Mouse (Mus musculus) adrenal gland, postnatal 25 days (tissue): ENCODE measurements around the gene Anpep. TPM values are rescaled to one million over a fixed set of nuclear protein-coding genes. Genes with fewer than 3 reads are reported as not detected.

Experiments
- DNase-seq: peaks from one replicate; pipeline ENCODE4 v3.0.0; 2021; ENCODE audit warnings: mixed read lengths
- total RNA-seq: library from RNA; stranded (reverse); gene quantifications from 2 replicates; pipeline ENCODE4 v1.2.3, GENCODE M21; 2021

Gene Anpep
- total RNA-seq, 1 experiment from 2014 or later: 4.1 TPM

DNA sequence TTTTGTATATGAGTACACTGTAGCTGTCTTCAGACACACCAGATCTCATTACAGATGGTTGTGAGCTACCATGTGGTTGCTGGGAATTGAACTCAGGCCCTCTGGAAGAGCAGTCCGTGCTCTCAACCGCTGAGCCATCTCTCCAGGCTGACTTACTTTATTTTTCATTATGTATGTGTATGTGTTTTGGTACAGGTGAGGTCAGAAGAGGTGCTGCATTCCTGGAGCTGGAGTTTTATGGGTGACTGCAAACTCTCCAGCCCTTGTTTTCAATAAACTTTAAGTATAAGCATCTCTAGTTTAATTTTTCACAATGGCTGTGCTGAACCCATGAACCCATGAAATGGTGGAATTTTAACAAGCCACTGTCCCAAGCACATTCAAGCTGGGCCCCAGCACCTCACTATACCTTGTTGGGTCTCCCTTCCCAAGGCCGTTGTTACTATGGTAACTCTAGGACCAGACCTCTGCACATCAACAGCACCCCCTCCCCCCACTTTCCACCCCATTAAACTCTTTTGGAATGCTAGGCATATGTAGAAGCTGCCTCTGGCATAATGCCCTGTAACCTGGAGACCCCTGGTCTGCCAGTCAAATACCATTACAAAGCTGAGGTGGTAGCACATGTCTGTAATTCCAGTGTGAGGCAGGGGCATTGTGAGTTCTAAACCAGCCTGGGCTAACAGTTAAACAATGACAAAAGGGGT lies 5.6 kb upstream of the Anpep start:
- DNase-seq: no peak

DNA sequence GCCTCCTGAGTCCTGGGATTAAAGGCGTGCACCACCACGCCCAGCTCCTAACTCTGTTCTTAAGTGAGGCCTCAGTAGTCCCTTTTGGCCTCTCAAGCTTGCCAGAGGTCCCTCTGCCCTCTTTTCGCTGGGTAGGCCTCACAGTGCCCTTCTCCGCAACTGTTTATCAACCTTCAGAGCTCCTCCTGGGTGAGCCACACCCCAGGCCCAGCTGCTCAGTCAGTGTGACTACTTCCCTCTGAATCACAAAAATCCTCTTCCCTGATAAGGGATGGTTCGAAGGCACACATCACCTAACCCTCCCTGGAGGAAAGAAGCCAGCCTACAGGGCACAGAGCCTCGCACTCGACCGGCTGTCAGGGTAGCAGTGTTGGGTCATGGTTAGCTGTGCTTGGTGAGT lies 935 bp upstream of the Anpep start:
- DNase-seq: no peak

DNA sequence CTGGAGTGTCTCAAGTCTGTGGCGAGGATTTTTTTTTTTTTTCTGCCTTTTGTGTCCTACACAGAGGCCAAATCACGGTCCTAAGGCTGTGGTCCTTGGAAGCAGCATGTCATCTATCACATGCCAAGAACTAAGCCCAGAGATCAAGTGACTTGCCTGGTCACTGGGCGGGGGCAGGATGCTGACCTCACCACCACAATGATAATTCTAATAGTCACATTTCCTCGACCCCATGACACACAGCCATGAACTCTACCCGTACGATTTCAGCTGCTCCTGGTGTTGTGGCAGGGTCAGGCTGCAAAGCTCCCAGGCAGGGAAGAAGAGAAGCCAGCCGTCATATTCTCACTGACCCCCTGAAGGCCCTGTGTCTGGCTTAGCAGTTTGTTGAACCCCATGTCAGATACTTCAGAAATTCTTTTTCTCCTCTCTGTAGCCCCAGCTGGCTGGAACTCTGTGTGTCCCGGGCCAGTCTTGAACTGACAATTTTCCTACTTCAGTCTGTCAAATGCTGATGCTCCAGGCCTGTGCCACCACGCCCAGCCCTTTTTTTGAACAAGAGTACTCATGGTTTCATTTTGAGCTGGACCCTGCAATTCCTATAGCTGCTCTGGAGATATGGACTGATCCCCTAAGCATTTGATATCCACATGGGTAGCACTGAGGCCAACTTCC lies 1.8 kb downstream of the Anpep start:
- no peak for DNase-seq

DNA sequence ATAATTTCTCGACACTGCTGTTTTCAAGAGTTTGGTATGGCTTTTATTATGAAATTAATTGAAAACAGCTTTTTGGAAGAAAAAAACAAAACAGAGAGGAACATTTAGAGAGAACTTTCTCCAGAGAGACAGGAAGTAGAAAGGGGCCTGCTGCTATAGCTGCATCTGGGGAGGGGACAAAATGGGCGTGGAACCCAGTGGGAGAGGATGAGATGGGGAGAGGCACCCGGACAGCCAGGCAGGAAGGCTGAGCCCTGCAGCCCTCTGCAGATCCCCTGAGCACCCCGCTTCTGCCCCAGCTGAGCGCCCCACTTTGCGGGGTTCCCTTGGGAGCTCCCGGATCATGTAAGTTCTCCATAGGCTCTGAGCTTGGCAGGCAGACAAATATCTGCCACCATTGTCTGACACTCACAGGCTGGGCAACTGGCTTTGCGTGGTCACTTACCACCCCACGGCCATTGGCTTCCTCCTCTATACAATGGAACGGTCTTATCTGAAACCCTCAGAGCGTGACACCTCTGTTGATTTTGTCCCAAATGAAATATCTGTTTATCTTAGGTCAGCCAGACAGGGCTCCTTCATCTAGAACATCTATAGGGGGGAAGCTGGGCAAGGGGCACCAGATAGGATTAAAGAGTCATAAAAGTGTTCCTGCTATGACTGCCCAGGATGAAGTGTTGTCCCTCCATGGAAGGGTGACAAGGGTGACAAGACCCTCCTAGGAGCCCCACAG lies 2.5 kb downstream of the Anpep start:
- no peak for DNase-seq

DNA sequence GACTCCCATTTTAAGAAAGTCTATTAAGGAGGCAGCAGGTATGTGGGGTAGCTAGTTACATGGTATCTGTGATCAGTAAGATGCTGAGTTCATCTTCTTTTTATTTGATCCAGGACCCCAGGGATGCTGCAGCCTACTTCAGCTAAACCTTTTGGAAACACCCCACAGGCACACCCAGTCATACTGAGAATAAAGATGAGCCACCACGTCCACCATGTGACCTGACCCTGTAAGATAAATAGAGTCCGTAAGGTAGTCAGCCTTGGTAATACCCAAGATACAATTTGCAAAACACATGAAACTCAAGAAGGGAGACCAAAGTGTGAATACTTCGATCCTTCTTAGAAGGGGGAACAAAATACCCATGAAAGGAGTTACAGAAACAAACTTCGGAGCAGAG lies 4.6 kb downstream of the Anpep start:
- no peak for DNase-seq

DNA sequence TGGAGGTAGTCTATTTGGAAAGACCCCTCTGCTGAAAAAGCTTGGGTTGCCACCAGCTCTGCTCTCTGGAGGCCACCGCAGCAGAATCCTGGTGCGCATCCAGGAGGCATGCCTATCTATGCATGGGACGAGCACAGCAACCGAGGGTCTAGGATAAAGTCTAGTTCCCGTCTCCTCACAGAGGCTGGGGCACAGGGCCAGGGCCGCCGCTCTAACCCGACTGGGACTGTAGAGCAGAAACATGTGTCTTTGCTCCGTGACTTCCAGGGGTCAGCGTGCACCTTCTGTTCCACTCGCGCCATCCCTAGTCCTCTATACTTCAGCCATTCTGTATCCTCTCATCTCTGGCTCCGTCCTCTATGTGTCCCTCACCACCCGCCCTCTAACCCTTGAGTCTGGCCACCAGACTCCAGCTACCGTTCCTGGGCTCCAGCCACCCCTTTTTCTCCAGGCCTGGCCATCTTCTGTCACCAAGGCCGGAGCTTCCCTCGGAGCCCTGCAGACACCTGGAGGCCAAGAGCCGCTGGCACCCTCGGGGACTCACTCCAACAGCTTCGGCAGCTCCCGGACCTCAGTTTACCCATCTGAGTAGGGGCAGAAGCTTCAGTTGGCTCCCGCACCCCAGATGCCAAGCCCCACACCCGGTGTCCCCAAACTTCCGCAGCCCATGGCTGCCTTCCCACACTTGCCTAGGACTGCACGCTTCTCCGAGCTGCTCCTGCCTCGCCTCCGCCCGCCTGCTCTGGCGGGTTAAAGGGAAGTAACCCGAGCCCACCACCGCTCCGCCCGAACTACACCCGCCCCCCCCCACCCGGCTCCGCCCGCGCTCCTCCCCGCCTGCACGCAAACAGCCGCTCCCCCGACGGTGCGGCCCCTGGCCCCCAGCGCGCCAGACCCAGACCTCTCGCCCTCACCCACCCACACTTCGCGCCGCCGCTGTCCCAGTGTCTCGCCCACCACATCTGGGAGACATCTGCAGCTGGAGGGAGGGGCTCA lies 13.1 kb downstream of the Anpep start:
- DNase-seq: peak; percentile 13

DNA sequence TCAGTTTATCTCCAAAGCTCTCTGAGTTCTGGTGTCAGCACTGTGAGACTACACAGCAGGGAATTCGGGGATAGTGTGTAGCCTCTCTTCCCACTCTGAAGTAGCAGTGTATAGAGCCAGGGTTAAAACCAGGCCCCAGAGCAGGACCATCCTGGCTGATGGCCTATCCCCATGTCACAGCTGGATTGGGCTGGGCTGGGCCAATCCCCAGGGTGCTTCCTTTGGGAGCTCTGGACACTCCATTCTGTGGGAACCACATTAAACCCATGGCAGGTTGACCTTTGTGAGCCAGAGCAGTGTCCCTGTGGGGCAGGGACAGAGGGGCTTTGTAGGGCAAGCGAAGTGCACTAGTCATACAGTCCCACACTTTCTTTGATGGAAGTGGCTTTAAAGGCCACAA lies 14.5 kb downstream of the Anpep start:
- DNase-seq: no peak

DNA sequence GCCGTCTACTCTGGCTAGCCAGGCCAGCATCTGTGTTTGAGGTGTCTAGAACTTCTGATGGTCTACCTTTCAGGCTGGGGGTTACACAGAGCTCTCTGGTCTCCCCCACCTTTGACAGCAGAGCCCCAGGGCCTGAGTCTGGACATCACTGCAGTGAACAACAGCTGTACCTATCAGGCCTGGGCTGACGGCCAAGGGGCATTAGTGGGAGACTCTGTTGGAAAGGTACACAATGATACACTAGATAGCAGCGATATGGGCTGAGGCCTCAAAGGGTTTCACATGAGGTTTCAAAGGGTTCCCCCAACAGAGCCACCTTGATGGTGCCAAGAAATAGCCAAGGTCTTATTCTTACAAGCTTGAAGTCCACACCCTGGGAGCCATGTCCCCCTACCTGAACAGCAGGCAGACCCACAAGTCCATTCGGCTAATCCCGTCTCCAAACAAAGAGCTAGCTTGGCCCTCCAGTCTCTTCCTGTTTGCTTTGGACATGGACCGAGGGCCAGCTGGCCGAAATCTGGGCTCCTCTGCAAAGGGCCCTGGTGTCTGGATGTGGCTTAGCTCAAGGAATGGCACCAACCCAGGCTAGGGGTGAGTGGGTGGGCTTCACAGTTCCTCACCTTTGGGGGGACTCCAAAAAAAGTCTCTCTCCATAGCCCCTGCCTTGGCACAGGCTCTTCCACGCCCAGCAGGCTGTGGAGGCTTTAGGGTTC lies 16.6 kb downstream of the Anpep start:
- DNase-seq: no peak

DNA sequence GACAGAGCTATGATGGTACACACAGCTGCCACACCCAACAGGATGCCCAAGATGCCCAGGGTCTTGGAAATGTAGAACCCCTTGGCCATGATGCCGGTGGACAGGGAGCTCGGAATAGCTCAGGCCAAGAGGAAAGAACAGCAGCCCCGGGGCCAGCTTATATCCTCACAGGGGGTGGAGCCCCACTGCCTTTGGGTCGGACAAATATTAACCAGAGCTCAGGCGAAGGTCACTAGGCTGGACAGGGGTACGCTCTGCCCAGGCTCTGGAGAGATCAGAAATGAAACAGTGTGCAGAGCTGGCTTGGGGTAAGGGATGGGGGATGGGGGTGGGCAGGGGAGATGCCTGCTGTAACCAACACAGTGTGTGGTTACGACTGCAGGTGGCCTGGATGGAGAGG lies 18.7 kb downstream of the Anpep start:
- no peak for DNase-seq

DNA sequence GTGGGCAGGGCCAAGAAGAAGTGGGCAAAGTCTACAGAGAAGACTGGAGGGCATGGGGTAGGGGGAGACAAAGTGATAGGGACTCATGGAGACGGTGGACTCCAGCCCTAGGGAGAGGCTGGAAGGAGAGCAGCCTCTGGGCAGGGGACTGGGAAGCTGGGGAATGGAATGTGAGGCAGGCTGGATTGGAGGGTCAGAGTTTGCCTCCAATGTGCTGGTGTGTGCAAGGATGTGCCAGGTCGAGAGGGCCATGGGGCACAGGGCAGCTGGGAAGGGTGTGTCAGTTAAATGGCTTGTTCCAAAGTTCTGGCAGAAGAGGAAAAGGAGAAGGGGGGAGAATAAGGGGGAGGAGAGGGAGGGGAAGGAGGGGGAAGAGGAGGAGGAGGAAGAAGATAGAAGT lies 23.6 kb downstream of the Anpep start:
- no peak for DNase-seq

DNA sequence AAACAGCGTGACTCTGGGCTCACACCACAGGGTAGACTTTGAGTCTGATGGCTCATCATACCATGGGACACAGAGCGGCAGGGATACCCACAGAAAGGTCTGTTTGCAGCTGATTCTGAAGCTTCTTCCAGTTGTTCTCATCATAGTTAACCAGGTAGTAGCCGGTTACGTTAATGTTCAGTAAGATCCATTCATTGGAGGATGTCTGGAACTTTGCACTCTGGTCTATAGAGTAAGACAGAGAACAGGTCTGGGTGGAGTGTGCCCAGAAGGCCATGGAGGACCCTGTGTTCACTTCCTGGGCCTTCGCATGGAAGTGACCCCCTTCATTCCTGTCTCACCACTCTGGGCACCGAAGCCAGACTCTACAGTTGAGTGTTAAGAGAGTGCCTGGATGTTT lies 25.7 kb downstream of the Anpep start:
- DNase-seq: no peak

DNA sequence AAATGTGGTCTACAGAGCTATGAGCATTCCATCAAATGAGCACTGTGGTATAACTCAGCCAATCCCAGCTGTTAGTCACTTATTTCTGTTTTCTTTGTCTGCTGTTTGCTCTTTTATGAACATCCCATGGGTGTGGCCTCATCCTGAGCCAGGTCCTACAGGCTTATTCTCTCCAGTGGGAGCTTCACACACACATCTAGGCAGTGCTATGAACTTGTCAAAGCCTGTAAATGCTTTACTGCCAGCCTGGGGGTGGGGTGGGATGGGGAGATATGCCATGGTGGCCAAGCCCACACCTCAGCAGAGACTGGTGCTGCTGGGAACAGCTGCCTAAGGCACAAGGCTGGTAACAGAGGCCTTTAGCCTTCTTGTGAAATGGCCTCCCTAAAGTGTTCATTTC lies 27.9 kb downstream of the Anpep start:
- DNase-seq: no peak

DNA sequence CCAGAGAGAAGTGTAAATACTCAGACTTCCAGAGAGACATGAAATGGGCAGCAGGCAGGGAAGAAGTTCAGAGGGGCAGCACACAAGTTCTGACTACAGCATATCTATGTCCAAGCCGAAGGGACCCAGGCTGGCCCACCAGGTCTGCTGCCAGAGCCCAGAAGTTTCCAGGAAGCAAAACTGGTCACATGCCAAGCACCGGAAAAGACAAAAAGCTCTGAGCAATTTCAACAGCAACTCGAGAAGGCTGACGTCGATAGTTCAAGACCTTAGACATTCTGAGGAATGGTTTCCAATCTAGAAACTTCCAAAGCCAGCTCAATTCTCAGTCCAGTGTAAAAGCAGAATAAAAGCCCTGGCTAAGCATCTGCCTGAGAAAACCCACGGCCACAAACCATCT lies 29.3 kb downstream of the Anpep start:
- DNase-seq: no peak

DNA sequence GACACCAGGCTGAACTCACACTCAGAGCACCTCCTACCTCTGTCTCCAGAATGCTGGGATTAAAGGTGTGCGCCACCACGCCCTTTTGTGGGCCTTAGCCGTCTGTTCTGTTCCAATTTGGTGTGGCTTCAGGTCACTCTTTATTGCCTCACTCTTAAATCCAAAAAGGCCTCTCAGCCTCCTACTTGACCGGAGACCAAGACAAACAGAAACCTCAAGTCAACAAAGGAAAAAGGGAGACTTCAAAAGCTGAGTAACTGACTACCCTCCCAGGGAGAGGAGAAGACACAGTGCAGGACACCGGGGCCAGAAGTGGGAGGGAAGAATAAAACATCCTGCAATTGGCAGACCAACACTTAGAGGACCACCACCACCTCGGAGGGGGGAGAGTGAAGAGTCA lies 29.7 kb downstream of the Anpep start:
- DNase-seq: no peak

DNA sequence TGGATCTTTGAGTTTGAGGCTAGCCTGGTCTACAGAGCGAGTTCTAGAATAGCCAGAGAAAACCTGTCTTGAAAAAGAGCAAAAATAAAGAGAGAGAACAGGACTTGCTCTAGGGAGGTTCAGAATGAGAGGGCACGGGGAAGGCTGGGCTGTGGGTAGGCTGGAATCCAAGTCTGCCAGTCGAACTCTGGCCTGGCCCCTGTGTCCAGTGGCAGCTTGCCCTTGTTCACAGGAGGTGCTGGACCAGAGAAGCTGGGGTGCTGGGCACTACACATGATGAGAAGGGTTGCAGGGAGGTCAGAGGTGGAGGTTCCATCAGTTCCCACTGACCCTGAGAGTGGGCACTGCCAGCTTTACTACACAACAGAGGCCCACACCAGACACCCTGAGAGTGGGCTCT lies 32.5 kb downstream of the Anpep start:
- no peak for DNase-seq

DNA sequence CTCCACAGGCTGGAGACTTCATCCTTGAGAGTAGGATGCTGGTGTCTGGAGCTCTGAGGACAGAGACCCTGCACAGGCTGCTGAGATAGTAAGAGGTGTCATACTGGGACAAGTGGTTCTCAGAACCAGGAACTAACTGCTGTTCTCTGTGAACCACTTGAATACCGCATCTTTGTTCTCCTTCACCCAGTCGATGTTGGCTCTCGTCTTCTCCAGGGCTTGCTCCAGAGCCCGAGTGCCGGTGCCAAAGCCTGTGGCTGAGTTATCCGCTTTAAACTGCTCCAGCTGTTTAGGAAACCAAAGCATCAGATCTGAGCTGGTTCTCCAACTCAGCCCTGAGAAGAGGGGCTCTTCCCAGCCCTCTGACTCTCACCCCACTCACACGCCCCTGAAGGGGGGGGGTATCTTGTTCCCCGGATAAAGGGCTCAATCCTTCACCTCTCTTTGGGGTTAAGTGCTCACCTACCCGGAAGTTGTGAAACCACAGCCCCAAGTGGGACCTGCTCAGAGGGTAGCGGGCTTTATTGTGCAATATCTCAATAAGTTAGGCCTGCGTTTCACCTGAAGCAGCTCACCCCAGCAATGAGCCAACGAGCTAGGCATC lies 38.7 kb downstream of the Anpep start:
- DNase-seq: no peak

DNA sequence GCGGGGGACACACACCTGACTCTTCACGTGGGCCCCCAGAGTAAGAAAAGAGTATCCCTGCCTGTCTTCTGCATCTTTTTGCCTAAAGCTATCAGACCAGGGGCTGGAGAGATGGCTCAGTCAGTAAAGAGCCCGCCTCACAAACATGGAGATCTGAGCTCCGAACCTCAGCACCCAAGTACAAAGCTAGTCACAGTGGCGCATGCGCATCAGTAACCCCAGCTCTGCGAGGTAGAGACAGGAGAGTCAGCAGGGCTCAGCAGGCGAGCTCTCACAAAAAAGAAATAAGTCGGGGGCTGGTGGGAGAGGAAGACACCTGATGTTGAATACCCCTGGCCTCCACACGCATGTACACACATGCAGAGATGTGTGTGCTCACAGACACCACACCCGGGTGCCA lies 40.9 kb downstream of the Anpep start:
- no peak for DNase-seq

DNA sequence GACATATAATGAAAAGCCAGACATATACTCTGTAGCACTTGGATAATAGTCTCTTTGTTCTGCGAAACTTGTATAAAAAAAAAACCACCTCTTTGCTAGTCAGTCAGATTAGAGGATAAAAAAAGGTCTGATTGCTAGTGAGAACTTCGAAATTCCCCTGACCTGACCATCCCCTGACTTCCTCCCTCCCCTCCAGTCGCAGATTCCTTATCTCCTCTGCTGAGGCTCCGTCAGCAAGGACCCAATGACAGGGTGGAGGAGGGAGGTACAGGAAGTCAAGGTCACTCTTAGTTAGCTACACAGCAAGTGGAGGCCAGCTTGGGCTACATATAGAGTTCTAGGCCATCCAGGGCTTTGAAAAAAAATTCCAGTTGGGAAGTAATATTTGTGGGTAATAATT lies 41.3 kb downstream of the Anpep start:
- DNase-seq: no peak

DNA sequence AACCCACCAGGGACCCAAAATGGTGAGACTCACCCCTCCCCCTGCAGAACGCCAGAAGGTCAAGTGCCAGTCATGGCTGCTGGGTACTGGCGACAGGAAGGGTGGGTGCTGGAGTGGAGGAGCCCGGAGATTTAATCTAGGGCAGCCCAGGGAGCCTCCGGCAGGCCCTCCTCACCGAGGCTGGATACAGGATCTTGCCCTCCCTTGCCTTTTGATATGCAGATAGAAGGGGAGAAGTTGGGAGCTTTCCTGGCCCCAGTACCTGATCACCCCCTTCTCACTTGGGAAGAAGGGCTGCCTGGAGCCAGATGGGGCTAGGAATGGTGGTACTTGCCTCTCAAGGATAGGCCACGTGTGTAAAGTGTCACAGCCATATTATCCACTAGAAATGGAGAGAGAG lies 42.5 kb downstream of the Anpep start:
- DNase-seq: no peak

DNA sequence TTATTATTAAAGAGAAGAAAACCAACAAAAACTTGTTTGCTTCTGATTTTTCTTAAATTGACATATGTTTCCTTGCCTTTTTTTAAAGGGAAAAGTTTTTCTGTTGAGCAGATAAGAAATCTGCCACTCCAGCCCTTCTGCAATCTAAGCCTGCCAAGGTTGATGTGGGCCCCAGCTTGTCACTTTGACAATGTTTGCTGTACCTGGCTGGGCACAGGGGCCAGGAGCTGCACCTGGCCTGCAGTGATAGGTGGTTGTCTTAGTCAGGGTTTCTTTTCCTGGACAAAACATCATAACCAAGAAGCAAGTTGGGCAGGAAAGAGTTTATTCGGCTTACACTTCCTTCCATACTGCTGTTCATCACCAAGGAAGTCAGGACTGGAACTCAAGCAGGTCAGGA lies 47.5 kb downstream of the Anpep start:
- no peak for DNase-seq
